Mouse (Mus musculus): ENCODE measurements around the gene Srgap1. TPM values are rescaled to one million over a fixed set of nuclear protein-coding genes. Genes with fewer than 3 reads are reported as not detected.

The Srgap1 gene
- total RNA-seq (2014; fragmentation: Nextera tagmentation): not detected in 2 replicates
- total RNA-seq (2017): under 0.01 TPM in 1 of 2 replicates, not detected in the other

- peak; percentile 23 for ATAC-seq (replicated peaks; ENCODE audit: poor library complexity, severe bottlenecking)
Observed at GRCm38 (mm10) chr10:122046904-122047726, at the start of gene Srgap1. Gene Srgap1 (minus strand): TSS chr10:122047315.

- ATAC-seq (replicated peaks; ENCODE audit: poor library complexity, severe bottlenecking): no peak
Observed at GRCm38 (mm10) chr10:122096462-122096979, 49.4 kb upstream of the Srgap1 start.

- ATAC-seq (replicated peaks; ENCODE audit: poor library complexity, severe bottlenecking): no peak
Observed at GRCm38 (mm10) chr10:122090472-122090871, 43.4 kb upstream of the Srgap1 start.

DNA sequence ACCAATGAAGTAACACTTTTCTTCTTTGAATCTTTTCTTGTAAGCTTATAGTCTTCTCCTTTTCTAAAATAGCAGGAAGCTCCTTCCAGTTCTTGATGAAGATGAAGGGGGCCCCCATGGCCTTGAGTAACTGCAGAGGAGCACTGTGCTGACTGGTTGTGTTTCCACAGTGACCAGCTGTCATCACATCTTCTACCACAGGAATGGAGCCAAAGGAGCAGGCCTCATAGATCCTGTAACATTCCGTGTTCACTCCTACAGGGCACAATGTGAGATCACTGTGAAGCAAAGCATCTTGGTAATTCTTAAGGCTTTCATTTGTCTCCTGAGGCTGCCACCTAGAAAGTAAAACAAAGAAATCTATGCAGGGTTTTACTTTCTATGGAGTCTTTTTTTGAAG is 34.2 kb upstream of the Srgap1 start:
- no peak for ATAC-seq (replicated peaks; ENCODE audit: poor library complexity, severe bottlenecking)

- no peak for ATAC-seq (replicated peaks; ENCODE audit: poor library complexity, severe bottlenecking)
Observed at GRCm38 (mm10) chr10:122069153-122069552, 22.0 kb upstream of the Srgap1 start.

GRCm38 (mm10) chr10:122055826-122056225 is 8.7 kb upstream of the Srgap1 start:
- ATAC-seq (replicated peaks; ENCODE audit: poor library complexity, severe bottlenecking): no peak

DNA sequence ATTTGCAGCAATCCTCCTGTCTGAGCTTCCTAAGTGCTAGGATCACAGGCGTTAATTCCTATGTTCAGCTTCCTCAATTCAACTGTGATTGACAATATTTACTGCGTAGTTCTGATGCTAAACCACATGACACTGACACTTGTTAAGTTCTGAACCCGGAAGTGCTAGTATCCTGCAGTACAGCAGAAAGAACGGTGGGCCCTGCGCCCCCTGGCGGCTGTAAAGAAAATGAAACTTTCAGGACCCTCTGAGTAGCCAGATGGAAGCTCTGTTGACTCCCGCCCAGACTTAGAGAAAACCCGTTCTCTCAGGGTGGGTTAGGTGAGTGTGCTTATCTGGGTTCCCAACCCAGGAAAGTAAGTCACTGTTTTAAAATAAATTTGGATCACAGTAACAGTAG is 7.4 kb upstream of the Srgap1 start:
- ATAC-seq (replicated peaks; ENCODE audit: poor library complexity, severe bottlenecking): peak; percentile 95

- ATAC-seq (replicated peaks; ENCODE audit: poor library complexity, severe bottlenecking): peak; percentile 68
Observed at GRCm38 (mm10) chr10:122051831-122052230, 4.7 kb upstream of the Srgap1 start.

GRCm38 (mm10) chr10:122047727-122048365 is 731 bp upstream of the Srgap1 start:
- ATAC-seq (replicated peaks; ENCODE audit: poor library complexity, severe bottlenecking): peak; percentile 82

- peak; percentile 3; the same call in 1 of the 2 replicates for ATAC-seq (replicated peaks; ENCODE audit: poor library complexity, severe bottlenecking)
Observed at GRCm38 (mm10) chr10:122046511-122046903, 608 bp downstream of the Srgap1 start.

- no peak for ATAC-seq (replicated peaks; ENCODE audit: poor library complexity, severe bottlenecking)
Observed at GRCm38 (mm10) chr10:122045946-122046345, 1.2 kb downstream of the Srgap1 start.

- ATAC-seq (replicated peaks; ENCODE audit: poor library complexity, severe bottlenecking): no peak
Observed at GRCm38 (mm10) chr10:122044926-122045325, 2.2 kb downstream of the Srgap1 start.

- no peak for ATAC-seq (replicated peaks; ENCODE audit: poor library complexity, severe bottlenecking)
Observed at GRCm38 (mm10) chr10:122040372-122040771, 6.7 kb downstream of the Srgap1 start.

- ATAC-seq (replicated peaks; ENCODE audit: poor library complexity, severe bottlenecking): peak; percentile 86
Observed at GRCm38 (mm10) chr10:122039566-122039965, 7.5 kb downstream of the Srgap1 start.

DNA sequence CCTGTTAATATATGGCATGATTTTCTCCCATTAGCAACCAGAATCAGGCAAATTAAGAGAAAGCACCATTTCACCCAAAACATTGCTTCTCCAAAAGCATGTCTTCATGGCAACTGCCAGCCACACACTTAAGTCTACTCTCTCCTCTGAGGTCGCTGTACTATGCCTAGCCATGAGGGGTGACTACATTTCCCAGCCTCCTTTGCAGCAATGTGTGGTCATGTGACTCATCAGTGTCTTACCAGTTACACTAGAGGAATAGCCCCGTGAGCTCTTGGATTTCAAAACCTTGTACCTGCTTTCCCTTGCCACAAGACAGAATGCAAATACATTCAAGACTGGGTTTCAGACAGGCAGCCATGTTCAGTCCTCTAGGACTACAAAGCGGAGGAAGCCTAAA is 8.6 kb downstream of the Srgap1 start:
- ATAC-seq (replicated peaks; ENCODE audit: poor library complexity, severe bottlenecking): peak; percentile 69

GRCm38 (mm10) chr10:122033271-122033670 is 13.8 kb downstream of the Srgap1 start:
- no peak for ATAC-seq (replicated peaks; ENCODE audit: poor library complexity, severe bottlenecking)

DNA sequence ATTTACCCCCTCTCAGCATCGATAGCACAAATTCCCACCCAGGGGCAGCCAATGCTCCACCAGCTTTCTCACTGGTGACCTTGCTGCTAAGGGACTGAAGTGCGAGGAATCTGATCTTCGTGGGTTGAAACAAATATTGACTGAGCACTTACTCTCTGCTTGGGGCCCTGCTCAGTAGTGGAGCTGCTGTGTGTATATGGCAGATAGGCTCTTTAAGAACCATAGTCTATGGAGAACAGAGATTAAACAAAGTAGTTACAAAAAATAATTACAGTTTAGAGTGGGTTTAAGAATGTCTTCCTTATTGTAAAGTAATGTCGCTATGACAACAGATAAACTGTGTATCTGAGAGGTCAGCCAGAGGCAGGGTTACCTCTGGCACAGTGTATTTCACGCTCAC is 16.7 kb downstream of the Srgap1 start:
- no peak for ATAC-seq (replicated peaks; ENCODE audit: poor library complexity, severe bottlenecking)

GRCm38 (mm10) chr10:122029738-122030137 is 17.4 kb downstream of the Srgap1 start:
- peak; percentile 27; the same call in 1 of the 2 replicates for ATAC-seq (replicated peaks; ENCODE audit: poor library complexity, severe bottlenecking)

DNA sequence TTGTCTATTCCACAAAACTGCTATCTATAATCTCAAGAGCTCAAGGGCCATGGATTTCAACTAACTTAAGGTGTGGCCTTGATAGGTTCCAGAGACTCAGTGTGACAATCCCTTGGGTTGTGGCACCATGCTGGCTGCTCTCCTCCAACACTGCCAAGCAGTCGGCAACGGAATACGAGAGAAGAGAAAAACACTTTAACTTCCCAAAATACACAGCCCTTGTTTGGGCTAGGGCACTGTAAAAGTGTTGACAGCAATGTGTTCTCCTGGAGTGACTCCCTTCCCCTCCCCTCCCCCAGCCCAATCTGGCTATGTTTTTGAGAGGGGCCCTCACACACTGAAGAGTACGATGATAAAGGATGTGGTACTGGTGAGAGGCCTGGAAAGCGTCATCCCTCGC is 21.9 kb downstream of the Srgap1 start:
- ATAC-seq (replicated peaks; ENCODE audit: poor library complexity, severe bottlenecking): no peak

DNA sequence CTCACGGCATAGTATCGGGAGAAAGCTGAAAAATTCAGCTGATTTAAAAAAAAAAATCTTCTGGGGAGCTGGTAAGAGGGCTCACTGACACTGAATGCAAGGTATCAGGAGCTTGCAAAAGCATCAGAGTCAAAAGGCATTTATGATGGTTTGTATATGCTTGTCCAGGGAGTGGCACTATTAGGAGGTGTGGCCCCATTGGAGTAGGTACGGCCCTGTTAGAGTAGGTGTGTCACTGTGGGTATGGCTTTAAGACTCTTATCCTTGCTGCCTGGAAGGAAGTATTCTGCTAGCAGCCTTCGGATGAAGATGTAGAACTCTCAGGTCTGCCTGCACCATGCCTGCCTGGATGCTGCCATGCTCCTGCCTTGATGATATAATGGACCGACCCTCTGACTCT is 26.2 kb downstream of the Srgap1 start:
- ATAC-seq (replicated peaks; ENCODE audit: poor library complexity, severe bottlenecking): no peak

DNA sequence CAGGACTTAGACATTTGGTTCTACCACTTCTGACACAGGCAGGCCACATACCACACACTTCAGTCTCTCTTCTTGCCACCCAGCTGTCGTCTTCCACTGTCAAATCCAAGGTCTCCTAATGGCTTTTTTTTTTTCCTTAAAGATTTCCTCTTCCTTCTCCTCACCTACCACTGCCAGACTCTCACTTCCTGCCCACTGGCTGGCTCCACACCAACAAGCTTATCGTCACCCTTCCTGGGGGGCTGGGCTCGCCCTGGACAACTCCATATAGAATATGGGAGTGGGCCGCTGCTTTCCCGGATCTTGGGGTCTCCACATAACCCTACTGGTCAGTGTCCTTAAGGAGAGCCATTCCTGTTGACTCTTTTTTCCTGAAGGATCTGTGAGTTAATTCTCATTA is 26.9 kb downstream of the Srgap1 start:
- ATAC-seq (replicated peaks; ENCODE audit: poor library complexity, severe bottlenecking): no peak

All from granulocyte monocyte progenitor cell, adult 5-6 weeks (primary cell).